Mouse (Mus musculus): Measurements from ENCODE around the gene Daam1.

- TF ChIP-seq CTCF (IDR thresholded peaks at IDR 0.05; ENCODE audit: low read depth, low read length) = no peak
- TF ChIP-seq POLR2A (IDR thresholded peaks at IDR 0.05; ENCODE audit: extremely low read depth, insufficient read depth, low read length) = no peak
Measured at GRCm38 (mm10) chr12:71919962-71920361, 89.1 kb downstream of the Daam1 start.
